Mouse (Mus musculus) ES-E14 (cell line): ENCODE measurements around the gene Gm13090. TPM values are rescaled to one million over a fixed set of nuclear protein-coding genes. Genes with fewer than 3 reads are reported as not detected.

ENCODE experiments used
- DNase-seq: peaks from one replicate; pipeline ENCODE4 v3.0.0-alpha.2; 2013; ENCODE audit warnings: low read depth, low spot score
- H3K27ac ChIP-seq: 2 replicates; pipeline ENCODE4 v1.5.1; 2012; ENCODE audit warnings: low read depth, mild to moderate bottlenecking, low read length, moderate library complexity, mixed read lengths; ENCODE audit not compliant: poor library complexity, insufficient read depth, severe bottlenecking
- H3K36me3 ChIP-seq: 2 replicates; pipeline ENCODE4 v1.6.1; 2012; ENCODE audit warnings: mild to moderate bottlenecking, low read length, moderate library complexity, mixed read lengths; ENCODE audit not compliant: control insufficient read depth, poor library complexity, insufficient read depth, severe bottlenecking
- H3K4me1 ChIP-seq, 2 experiments: fragments of 150-350 bp in 1 of 2; sonication (generic) in 1 of 2; 2 replicates each; pipeline ENCODE4 v1.6.1; 2012; ENCODE audit warnings: low read length in 2 of 2, mild to moderate bottlenecking in 1 of 2, mixed read lengths in 1 of 2; ENCODE audit not compliant: control insufficient read depth in 2 of 2, insufficient read depth in 2 of 2, poor library complexity in 1 of 2
- H3K4me3 ChIP-seq, 2 experiments: fragments of 150-350 bp in 1 of 2; sonication (generic) in 1 of 2; 2 replicates each; pipeline ENCODE4 v1.5.1; 2012; ENCODE audit warnings: low read length in 2 of 2, low read depth in 1 of 2, mild to moderate bottlenecking in 1 of 2, mixed read lengths in 1 of 2; ENCODE audit not compliant: insufficient read depth in 1 of 2, poor library complexity in 1 of 2, severe bottlenecking in 1 of 2
- H3K9ac ChIP-seq: 2 replicates; pipeline ENCODE4 v1.6.1; 2012; ENCODE audit warnings: low read depth, mild to moderate bottlenecking, low read length, mixed read lengths; ENCODE audit not compliant: poor library complexity, insufficient read depth, severe bottlenecking
- H3K9me3 ChIP-seq: fragments of 150-350 bp; sonication (generic); 2 replicates; pipeline ENCODE4 v1.6.1; 2012; ENCODE audit warnings: low read depth, mild to moderate bottlenecking, low read length; ENCODE audit not compliant: control insufficient read depth, insufficient read depth
- CHD2 ChIP-seq: IDR thresholded peaks from 2 replicates; pipeline ENCODE4 v1.6.1; 2014; ENCODE audit warnings: mild to moderate bottlenecking, low read depth, low read length, inconsistent platforms
- HCFC1 ChIP-seq: IDR thresholded peaks from 2 replicates; pipeline ENCODE4 v1.6.1; 2012; ENCODE audit warnings: low read length, inconsistent platforms, borderline replicate concordance; ENCODE audit not compliant: insufficient read depth
- MAFK ChIP-seq: IDR thresholded peaks from 2 replicates; pipeline ENCODE4 v1.6.1; 2014; ENCODE audit warnings: mild to moderate bottlenecking, low read depth, low read length, inconsistent platforms; ENCODE audit not compliant: insufficient read depth
- ZC3H11A ChIP-seq: IDR thresholded peaks from 2 replicates; pipeline ENCODE4 v1.6.1; 2012; ENCODE audit warnings: low read depth, mild to moderate bottlenecking, inconsistent platforms, low read length, borderline replicate concordance
- ZNF384 ChIP-seq: IDR thresholded peaks from 2 replicates; pipeline ENCODE4 v1.6.1; 2012; ENCODE audit warnings: low read depth, low read length, inconsistent platforms
- in situ Hi-C, 2 experiments: fragments of 600-800 bp; cut with MboI; formaldehyde crosslinking; loops; one replicate each; pipeline ENCODE4 v1.15.1; 2025; ENCODE audit warnings: low sequenced_read_pairs in 2 of 2, inconsistent platforms in 1 of 2; ENCODE audit not compliant: unreplicated experiment in 2 of 2
- total RNA-seq: library from RNA; depleted of rRNA; stranded (reverse); fragments of 300-350 nt; gene quantifications from 2 replicates; pipeline ENCODE4 v1.2.3, GENCODE M21; 2012

Gm13090 gene
- total RNA-seq, 1 experiment = not detected

DNA sequence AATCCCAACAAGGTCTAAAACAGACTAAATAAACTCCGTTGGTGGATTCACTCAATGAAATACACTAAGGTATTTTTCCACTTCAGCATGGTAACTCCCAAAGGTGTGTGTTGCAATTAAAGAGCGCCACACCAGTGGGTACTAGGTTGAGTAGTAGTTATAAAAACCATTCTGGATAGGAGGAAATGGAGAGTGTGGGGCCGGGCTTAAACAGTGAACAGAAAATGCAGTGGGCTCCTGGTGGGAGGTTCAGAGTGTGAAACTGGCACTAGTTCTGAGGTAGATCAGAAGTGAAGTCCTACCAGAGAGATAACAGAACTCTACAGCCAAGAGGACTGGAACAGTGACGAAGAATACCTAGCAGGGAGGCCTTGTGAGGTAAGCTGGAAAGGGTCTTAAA, 30.7 kb upstream of the Gm13090 start:
- Histone ChIP-seq H3K4me3 (peak overlapping the region in 1 of 2 experiments; percentile 84; a peak in 2 of 4 replicates), H3K36me3 (peaks cover 4% of the 10 kb centered on the region; the same call in 1 of the 2 replicates), H3K9ac (peak overlapping the region; percentile 46; the same call in 1 of the 2 replicates), H3K27ac (no peak overlapping the region; the same call in 1 of the 2 replicates), H3K9me3 (no peaks in the 10 kb centered on the region), H3K4me1 (no peaks in the 10 kb centered on the region)
- in situ Hi-C loops = no loop called here
- TF ChIP-seq MAFK (no peak), ZNF384 (no peak), ZC3H11A (no peak), CHD2 (no peak), HCFC1 (no peak)
- no peak for DNase-seq

DNA sequence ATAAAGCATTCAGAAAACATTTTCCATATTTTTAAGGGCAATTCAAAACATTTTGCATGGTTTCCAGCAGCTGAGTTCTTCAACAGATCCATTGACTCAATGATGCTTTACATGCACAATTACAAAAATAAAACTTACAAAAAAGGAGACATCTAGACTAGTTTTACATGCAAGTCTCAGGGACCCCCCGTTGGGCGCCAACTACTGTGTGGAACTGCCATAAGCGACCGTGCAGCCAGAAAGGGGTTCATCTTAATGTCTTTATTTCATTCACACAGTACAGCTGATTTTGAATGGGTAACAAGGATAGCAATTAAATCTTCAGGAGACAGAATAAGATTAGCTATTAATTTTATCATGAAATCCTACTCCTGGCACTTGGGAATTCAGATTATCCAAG, 29.8 kb upstream of the Gm13090 start:
- Histone ChIP-seq H3K36me3 (peaks cover 4% of the 10 kb centered on the region; the same call in 1 of the 2 replicates), H3K9ac (no peak overlapping the region), H3K4me3 (no peak overlapping the region), H3K4me1 (no peaks in the 10 kb centered on the region), H3K9me3 (no peaks in the 10 kb centered on the region), H3K27ac (no peak overlapping the region)
- DNase-seq = no peak
- in situ Hi-C loops = no loop called here
- no peak for TF ChIP-seq ZC3H11A
- TF ChIP-seq ZNF384 = no peak
- TF ChIP-seq MAFK = no peak
- TF ChIP-seq CHD2 = no peak
- no peak for TF ChIP-seq HCFC1

DNA sequence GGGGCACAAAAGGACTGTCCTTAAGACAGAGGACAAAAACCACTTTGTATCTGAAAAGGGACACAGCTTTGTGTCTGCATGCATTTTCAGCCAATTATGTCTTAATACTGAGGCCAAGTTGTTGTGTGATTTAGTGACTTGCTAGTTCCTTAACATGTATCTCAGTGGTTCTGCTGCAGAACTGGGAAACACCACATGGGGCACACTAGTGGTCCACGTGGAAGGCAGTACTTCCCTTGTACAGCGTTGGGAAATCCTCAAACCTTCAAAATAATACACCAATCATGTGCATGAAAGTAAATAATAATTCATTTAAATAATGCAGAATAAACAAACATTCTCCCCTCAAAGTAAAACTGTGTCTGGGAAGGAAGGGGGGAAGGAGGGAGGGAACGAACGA, 20.6 kb upstream of the Gm13090 start:
- H3K4me1 ChIP-seq = no peaks in the 10 kb centered on the region
- H3K27ac ChIP-seq = no peak overlapping the region
- in situ Hi-C loops = no loop called here
- peaks cover 3% of the 10 kb centered on the region; the same call in 1 of the 2 replicates for H3K36me3 ChIP-seq
- H3K9me3 ChIP-seq = no peaks in the 10 kb centered on the region
- no peak for TF ChIP-seq ZNF384
- no peak overlapping the region for H3K9ac ChIP-seq
- DNase-seq = no peak
- no peak overlapping the region for H3K4me3 ChIP-seq

DNA sequence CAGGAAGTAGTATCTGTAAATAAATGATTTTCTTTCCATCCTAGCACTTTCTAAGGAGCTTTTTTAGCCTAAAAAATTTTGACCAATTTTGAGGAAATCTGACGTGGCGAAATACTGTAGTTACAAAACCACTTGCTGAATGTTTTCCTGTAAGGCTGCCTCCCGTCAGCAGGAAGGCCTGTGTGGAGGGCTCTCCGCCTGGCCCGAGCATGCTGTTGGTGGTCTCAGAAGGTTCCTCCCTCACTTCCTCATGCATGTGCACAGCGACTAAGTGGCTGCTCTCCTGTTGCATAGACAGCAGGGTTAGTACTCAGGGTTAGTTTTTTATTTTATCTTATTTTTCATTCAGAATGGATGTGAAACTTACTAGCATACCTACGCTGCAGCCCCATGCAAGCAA, 18.4 kb upstream of the Gm13090 start:
- H3K36me3 ChIP-seq = peaks cover 5% of the 10 kb centered on the region; the same call in 1 of the 2 replicates
- TF ChIP-seq MAFK = no peak
- TF ChIP-seq ZNF384 = no peak
- no peak for TF ChIP-seq CHD2
- no peak for TF ChIP-seq ZC3H11A
- no peak for TF ChIP-seq HCFC1
- H3K4me1 ChIP-seq = no peaks in the 10 kb centered on the region
- in situ Hi-C loops = loop anchor here in 1 of 2 experiments (5.0 kb wide), 1 partner anchor 71 kb away; no protein-coding TSS in a partner anchor
- no peak overlapping the region for H3K9ac ChIP-seq
- H3K9me3 ChIP-seq = no peaks in the 10 kb centered on the region
- no peak overlapping the region for H3K27ac ChIP-seq
- no peak for DNase-seq
- H3K4me3 ChIP-seq = no peak overlapping the region

DNA sequence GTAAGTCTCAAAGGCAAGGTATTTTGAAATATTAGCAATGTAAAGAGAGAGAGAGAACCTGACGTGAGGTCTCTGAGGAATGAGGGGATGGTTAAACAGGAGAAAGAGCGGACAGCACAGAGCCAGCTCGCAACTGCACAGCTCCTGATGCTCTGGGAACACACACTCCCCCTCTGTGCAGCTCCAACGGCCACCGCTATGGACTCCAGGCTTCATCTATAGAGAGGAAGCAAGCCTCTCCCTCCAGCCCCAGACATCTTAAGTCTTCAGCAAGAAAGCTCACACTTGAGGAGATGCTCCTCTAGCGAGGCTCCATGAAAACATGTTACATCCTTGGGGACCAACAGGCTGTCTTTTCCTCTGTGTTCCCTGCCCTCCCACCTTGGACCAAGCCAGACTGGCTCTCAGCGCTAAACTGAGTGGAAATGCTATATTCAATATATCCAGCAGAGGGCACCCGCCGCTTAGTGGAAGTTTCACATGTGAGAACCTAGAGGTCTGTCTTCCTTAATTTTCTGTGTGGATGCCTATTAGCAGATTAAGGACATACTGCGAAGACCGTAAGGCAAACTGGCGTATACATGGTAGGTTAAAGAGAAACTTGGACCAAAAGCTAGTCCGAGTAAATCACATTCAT, 16.1 kb upstream of the Gm13090 start:
- H3K27ac ChIP-seq = no peak overlapping the region
- H3K9me3 ChIP-seq = no peaks in the 10 kb centered on the region
- in situ Hi-C loops = loop anchor here in 1 of 2 experiments (5.0 kb wide), 1 partner anchor 69 kb away; no protein-coding TSS in a partner anchor
- H3K9ac ChIP-seq = no peak overlapping the region
- H3K36me3 ChIP-seq = peaks cover 12% of the 10 kb centered on the region; the same call in 1 of the 2 replicates
- DNase-seq = peak; percentile 58
- H3K4me3 ChIP-seq = no peak overlapping the region
- no peaks in the 10 kb centered on the region for H3K4me1 ChIP-seq
- no peak for TF ChIP-seq CHD2
- no peak for TF ChIP-seq HCFC1
- TF ChIP-seq ZC3H11A = no peak
- no peak for TF ChIP-seq ZNF384
- no peak for TF ChIP-seq MAFK
